Mouse (Mus musculus): ENCODE results near the gene Gm4981.
"Not testable (repeated sequence)": the region's sequence is repeated elsewhere in the genome, so short reads cannot be mapped to it uniquely, and the experiment has no call there.

Gene Gm4981

DNA sequence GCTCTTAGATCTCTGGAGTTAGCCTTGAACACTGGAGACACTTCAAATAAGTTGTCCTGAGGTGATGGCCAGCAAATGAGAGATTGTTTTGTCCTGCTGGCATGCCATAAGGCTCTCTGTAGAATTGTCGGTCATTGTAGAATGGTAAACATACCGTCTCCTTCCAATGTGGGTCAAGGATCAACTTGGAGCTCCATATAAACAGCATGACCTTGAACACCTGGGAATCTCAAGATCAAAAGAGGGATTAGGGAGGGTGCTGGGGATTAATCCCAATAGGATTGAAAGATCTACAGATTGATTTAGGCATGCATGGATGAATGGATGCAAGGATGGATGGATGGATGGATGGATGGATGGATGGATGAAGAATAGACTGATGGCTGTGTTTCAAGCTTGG, 14.9 kb downstream of the Gm4981 start:
- not testable (repeated sequence) for DNase-seq

DNA sequence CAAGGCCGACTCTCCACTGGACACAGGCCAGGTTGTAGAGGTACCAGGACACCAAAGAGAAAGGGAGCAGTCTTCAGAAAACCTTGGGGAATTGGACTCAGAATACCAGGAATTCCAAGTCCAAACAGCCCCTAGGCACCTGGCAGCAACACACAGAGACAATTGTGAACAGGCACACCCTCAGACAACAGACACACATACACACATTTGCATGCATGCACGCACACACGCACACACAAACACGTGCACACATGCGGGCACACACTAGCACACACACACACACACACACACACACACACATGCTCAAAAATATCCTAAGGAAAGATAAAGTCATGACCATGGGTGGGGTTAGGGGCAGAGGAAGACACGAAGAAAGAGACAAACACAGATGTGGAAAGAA, 15.8 kb downstream of the Gm4981 start:
- no peak for DNase-seq

DNA sequence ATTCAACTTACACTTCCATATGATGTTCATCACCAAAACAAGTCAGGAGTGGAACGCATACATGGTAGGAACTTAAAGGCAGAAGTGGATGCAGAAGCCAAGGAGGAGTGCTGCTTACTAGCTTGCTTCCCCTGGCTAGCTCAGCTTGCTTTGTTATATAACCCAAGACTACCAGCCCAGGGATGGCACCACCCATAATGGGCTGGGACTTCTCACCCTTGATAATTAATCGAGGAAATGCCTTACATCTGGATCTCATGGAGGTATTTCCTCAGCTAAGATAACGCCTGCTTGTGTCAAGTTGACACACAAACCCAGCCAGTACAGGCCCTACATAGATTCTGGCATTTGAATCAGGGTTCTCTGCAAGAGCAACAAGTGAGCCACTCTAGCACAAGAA, 19.1 kb downstream of the Gm4981 start:
- DNase-seq = no peak

DNA sequence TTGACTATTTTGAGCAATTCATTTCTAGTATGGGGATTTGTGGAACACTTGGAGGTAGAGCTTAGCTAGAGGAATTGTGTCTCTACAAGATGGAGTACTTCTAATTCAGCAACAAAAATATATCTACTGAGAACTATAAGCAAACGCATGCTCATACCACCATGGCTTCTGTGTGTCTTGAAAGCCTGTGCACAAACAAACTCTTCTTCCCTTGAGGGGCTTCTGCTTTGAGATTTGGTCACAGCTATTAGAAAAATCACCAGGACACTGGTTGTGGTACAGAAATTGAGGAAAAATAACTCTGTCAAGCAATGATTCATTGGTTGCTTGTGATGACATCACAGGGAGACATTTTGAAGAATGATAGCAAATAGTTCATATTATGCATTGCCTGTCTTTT, 21.1 kb downstream of the Gm4981 start:
- no peak for DNase-seq

DNA sequence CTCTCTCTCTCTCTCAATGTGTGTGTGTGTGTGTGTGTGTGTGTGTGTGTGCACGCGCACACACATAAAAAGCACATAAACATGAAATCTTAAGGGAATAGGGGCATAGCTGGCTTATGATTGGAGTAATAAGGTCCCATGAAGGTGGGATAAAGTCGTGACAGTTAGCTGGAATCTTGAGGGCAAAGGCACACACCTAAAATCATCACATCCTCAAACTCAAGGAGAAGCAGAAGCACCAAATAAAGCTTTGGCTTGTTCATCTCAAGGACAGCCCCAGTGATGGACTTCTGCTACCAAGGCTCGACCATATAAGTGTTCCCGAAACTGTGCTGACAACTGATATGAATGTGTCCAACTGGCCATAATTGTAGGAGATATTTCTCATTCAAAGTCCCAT, 21.6 kb downstream of the Gm4981 start:
- DNase-seq = no peak

DNA sequence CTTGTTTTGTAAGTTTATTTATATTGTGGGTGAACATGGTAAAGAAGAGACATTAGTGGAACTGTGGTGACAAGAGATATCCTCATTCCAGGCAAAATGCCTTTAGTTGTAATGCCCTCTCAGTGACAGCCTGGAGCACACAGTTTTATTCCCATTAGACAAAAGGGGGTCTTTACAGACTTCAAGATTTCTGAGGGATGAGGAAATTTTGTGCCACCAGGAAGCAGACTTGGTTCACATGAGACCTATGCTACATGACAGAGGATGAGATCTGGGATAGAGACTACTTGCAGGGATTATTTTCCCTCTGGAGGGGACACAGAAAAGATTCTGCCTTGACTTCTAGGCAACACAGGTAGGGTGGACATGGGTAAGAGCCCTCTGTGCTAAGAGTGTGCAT, 22.0 kb downstream of the Gm4981 start:
- DNase-seq = no peak

DNA sequence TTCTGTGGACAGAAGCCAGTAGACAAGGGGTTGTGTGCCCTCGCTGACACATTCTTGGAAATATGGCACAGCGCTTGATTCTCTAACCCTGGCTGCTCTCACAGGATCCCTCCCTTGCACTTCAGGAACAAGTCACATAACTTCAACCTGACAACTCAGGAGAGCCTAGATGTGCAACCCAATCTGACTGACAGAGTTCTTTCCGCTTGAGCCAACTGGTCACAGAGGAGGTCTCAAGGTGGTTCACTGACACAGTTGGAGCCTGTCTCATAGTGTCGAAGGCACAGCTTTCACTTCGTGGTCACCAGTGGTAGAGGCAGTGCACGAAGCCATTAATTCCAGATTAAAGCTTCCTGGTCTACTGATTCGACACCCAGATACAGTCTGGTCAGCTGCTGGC, 24.3 kb downstream of the Gm4981 start:
- no peak for DNase-seq

DNA sequence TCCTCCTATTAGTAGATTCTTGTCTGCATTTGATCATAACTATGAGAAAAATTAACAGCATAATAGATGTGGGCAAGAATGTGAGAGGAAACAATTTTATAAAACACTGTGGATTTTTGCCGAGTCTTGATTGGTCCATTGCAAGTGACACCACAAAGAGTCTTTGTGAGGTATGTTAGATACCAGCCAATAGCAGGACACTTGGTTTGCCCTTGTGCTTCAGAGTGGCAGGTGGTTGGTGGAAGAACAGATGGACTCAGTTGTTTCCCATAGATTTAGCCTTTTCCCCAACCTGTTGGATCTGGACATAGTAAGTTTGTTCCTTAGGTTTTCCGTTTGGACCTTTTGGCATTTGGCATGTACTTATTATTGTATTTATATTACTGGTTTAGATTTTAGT, 25.3 kb downstream of the Gm4981 start:
- DNase-seq = no peak

DNA sequence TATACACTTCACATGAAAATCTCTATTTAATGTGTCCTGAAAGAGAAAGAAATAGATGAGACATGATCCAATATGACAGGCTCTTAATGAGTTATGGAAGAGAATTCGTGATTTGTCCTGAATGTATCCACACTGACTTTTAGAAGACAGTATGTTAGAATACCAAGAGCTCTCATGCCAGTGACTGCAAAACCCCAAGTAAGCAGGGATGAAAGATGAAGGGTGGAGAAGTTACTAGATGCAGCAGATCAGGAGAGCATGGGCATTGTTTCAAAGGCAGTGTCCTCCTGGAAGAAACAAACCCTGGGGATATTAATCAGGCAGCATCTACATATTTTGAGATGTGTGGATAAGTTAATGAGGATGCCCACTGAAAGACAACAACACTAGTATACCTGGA, 26.0 kb downstream of the Gm4981 start:
- no peak for DNase-seq

DNA sequence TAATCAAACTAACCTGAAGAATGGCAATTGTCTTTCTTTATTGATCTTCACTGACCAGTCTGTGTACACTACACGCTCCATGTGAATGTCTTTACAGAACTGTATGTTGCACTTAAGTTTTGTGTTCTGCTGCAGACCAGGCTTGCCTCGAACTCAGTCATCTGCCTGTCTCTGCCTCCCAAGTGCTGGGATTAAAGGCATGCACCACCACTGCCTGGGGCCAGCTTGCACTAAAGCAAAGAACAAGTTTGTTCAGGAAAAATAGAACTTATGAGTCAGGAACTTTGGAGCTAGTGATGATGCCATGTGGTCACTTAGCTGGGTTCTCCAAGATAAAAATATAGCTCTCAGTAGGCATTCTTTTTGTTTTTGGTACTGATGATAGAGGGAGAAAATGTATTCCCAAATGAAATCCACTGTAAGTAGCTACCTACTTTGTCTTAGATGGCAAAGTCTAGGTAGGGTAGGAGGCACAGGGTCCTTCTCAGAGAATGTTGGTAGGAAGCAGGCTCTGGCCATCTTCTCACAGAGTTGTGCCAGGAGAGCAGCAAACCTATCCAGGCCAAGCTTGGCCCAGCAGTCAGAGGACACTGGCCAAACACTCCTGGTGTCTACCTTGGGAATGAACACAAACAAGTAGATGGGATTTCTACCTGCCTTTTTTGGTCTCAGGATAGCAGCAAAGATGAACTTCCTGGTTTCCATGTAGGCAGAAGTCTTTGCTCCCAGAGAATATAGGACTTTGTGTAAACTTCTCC, 26.6 kb downstream of the Gm4981 start:
- DNase-seq = no peak

DNA sequence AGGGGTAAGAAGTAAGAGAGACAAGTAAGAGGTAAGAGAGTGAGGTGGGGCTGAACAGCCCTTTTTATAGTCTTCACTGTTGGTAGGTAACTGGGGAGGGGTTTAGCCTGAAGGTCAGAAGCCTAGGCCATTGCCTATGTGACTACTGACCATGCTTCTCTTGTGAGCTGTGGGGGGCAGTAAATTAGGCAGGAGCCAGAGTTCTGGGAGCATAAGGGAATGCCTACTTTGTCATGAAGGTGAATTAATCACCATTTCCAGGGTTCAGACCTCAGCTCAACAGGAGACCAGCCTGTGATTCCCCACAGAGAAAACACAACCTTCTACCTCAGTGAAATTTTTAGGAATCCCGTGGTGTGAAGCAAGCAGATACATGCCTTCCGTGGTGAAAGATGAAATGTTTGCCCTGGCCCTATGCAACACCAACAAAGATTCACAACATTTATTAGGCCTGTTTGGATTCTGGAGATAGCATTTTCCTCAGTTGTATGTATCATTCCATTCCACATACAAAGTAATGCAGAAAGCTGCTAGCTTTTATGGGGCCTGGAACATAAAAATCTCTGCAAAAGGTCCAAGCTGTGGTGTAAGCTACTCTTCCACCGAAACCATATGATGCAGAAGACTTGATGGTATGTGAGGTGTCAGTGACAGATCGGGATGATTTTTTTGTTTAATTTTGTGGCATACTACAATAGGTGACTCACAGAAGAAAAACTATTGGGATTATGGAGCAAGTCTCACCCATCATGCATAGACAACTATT, 29.7 kb downstream of the Gm4981 start:
- no peak for DNase-seq

DNA sequence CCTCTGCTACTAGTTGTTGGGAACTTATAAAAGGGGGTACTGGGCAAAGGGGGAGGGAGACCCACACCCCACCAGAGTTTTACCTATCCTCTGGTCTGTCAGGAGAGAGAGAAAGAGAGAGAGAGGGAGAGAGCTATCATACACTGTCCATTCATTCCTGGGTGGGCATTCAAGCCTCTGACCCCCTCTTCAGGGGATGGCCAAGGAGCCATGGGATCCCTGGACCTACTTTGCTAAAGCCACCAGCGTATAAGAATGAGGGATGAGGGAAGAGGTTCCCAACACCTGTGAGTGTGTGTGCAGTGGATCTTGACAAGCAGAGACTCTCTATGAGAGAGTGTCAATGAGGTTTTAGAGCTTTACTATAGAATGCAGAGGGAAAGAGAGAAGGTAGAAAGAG, 30.5 kb downstream of the Gm4981 start:
- DNase-seq = no peak
